In the genomic region with DNA sequence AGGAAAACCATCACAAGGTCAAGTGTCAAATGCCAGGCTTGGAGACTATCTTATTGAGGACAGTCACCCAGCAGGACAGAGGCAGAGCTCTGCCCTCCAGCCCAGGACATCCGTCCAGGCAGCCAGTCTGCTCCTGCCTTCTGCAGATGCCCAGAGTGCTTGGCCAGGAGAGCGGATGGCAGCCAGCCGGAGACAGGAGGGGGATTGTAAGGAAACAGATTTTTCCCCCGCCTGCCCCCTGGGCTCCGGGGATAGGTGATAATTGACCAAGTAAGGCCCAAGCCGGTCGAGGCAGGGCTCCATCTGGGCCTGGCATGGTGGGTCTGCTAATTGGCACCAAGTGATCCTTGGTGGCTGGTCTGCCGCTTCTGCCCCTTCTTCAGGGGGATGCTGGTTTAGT, we compare ENCODE assay signal across 14 mouse cellular contexts.
DNase-seq lines count a peak whose midpoint lies in the region; ATAC-seq and TF ChIP-seq lines count a peak whose summit lies in the region.
"Had no signal": no experiment of that assay in that cellular context is flagged by ENCODE, and none has a peak within 500 bp of the region (broad histone marks: within the 10 kb centered on the region; RNA-seq: fewer than 3 reads in every experiment).

No protein-coding gene starts in this region.

- no peak for TF ChIP-seq CTCF in cerebellum, adult 2 months (IDR thresholded peaks at IDR 0.05; ENCODE audit: borderline replicate concordance, insufficient read depth, low read depth, low read length)
- no peak for TF ChIP-seq CTCF in forebrain, postnatal 0 days (IDR thresholded peaks at IDR 0.05; ENCODE audit: low read depth)
- TF ChIP-seq CTCF in lung, postnatal 0 days (IDR thresholded peaks at IDR 0.05) = no peak

- H3K9ac ChIP-seq in midbrain, embryonic 12.5 days (replicated peaks) = 0 out of 2 replicates have a peak overlapping the region, but pooled peaks have one; percentile 11
- no peak overlapping the region for H3K9ac ChIP-seq in midbrain, embryonic 14.5 days (replicated peaks; ENCODE audit: low read length)
- H3K9ac ChIP-seq in forebrain, postnatal 0 days = no peak overlapping the region
- no peak overlapping the region for H3K9ac ChIP-seq in lung, postnatal 0 days (replicated peaks; ENCODE audit: low read depth)
- H3K9ac ChIP-seq: heart, embryonic 12.5 days; lung, embryonic 15.5 days; neural tube, embryonic 12.5 days had no signal

- no peak for TF ChIP-seq EP300 in lung, postnatal 0 days (IDR thresholded peaks at IDR 0.05)

- H3K4me2 ChIP-seq in midbrain, embryonic 12.5 days (replicated peaks) = no peak overlapping the region
- H3K4me2 ChIP-seq in midbrain, embryonic 14.5 days (ENCODE audit: low read length) = no peak overlapping the region
- no peak overlapping the region for H3K4me2 ChIP-seq in forebrain, postnatal 0 days (ENCODE audit: low read depth)
- no peak overlapping the region for H3K4me2 ChIP-seq in lung, postnatal 0 days (replicated peaks; ENCODE audit: low read depth, low read length)
- H3K4me2 ChIP-seq: heart, embryonic 12.5 days; lung, embryonic 15.5 days; neural tube, embryonic 12.5 days had no signal

- no peak for ATAC-seq in midbrain, embryonic 12.5 days (ENCODE audit: low FRiP score, low read depth)
- ATAC-seq in midbrain, embryonic 14.5 days (ENCODE audit: low FRiP score, low TSS enrichment) = no peak
- peak; percentile 46; the same call in 1 of the 2 replicates for ATAC-seq in forebrain, postnatal 0 days
- no peak for ATAC-seq in megakaryocyte progenitor cell, adult 5-6 weeks (replicated peaks; ENCODE audit: poor library complexity)
- no peak for ATAC-seq in lung, postnatal 0 days

- no peaks in the 10 kb centered on the region for H3K9me3 ChIP-seq in midbrain, embryonic 12.5 days
- no peaks in the 10 kb centered on the region for H3K9me3 ChIP-seq in midbrain, embryonic 14.5 days (ENCODE audit: control insufficient read depth, low read length)
- H3K9me3 ChIP-seq in forebrain, postnatal 0 days (ENCODE audit: low read length) = no peaks in the 10 kb centered on the region
- H3K9me3 ChIP-seq in lung, postnatal 0 days (ENCODE audit: low read length) = no peaks in the 10 kb centered on the region
- H3K9me3 ChIP-seq: heart, embryonic 12.5 days; lung, embryonic 15.5 days; neural tube, embryonic 12.5 days had no signal

- DNase-seq in midbrain, embryonic 14.5 days = no peak
- DNase-seq in cerebellum, adult 2 months = peak; percentile 79 to 85
- DNase-seq in cerebellum, postnatal 14 days = peak; percentile 87
- peak; percentile 59 for DNase-seq in forebrain, postnatal 0 days
- DNase-seq in lung, postnatal 0 days (ENCODE audit: low spot score) = no peak
- DNase-seq: gastrocnemius, postnatal 14 days; kidney, adult 9 months; spleen, adult 18-20 months; thymus, postnatal 25 days had no signal

- H3K4me3 ChIP-seq in midbrain, embryonic 12.5 days = no peak overlapping the region
- H3K4me3 ChIP-seq in midbrain, embryonic 14.5 days (replicated peaks; ENCODE audit: low read depth, low read length) = no peak overlapping the region
- no peak overlapping the region for H3K4me3 ChIP-seq in cerebellum, adult 2 months (replicated peaks; ENCODE audit: insufficient read depth, low read depth, low read length)
- no peak overlapping the region for H3K4me3 ChIP-seq in forebrain, postnatal 0 days (ENCODE audit: low read depth, low read length)
- H3K4me3 ChIP-seq in lung, postnatal 0 days (ENCODE audit: low read depth, low read length) = no peak overlapping the region
- H3K4me3 ChIP-seq: heart, embryonic 12.5 days; lung, embryonic 15.5 days; neural tube, embryonic 12.5 days had no signal

- H3K27me3 ChIP-seq in midbrain, embryonic 12.5 days = no peaks in the 10 kb centered on the region
- no peaks in the 10 kb centered on the region for H3K27me3 ChIP-seq in midbrain, embryonic 14.5 days (ENCODE audit: control insufficient read depth, insufficient read depth, low read length)
- no peaks in the 10 kb centered on the region for H3K27me3 ChIP-seq in cerebellum, adult 2 months (ENCODE audit: control insufficient read depth, insufficient read depth, low read length)
- H3K27me3 ChIP-seq in forebrain, postnatal 0 days (ENCODE audit: insufficient read depth, low read length) = no peaks in the 10 kb centered on the region
- no peaks in the 10 kb centered on the region for H3K27me3 ChIP-seq in lung, postnatal 0 days (replicated peaks; ENCODE audit: insufficient read depth, low read length)
- H3K27me3 ChIP-seq: lung, embryonic 15.5 days; neural tube, embryonic 12.5 days had no signal

- H3K27ac ChIP-seq in midbrain, embryonic 12.5 days (replicated peaks) = peak overlapping the region; percentile 46; the same call in 1 of the 2 replicates
- H3K27ac ChIP-seq in midbrain, embryonic 14.5 days (replicated peaks; ENCODE audit: low read depth, low read length) = no peak overlapping the region
- H3K27ac ChIP-seq in cerebellum, adult 2 months (ENCODE audit: insufficient read depth, low read length) = no peak overlapping the region
- H3K27ac ChIP-seq in forebrain, postnatal 0 days (ENCODE audit: low read depth, low read length) = no peak overlapping the region
- H3K27ac ChIP-seq in lung, postnatal 0 days (ENCODE audit: low read length) = no peak overlapping the region
- H3K27ac ChIP-seq: lung, embryonic 15.5 days; neural tube, embryonic 12.5 days had no signal

- peaks cover 73% of the 10 kb centered on the region for H3K4me1 ChIP-seq in midbrain, embryonic 12.5 days
- H3K4me1 ChIP-seq in midbrain, embryonic 14.5 days (ENCODE audit: control insufficient read depth, insufficient read depth, low read length) = peaks cover 25% of the 10 kb centered on the region
- H3K4me1 ChIP-seq in cerebellum, adult 2 months (ENCODE audit: control insufficient read depth, insufficient read depth, low read length) = peaks cover 72% of the 10 kb centered on the region
- H3K4me1 ChIP-seq in forebrain, postnatal 0 days (ENCODE audit: insufficient read depth) = peaks cover 12% of the 10 kb centered on the region; the same call in 1 of the 2 replicates
- H3K4me1 ChIP-seq in lung, postnatal 0 days (ENCODE audit: insufficient read depth, low read depth, low read length) = no peaks in the 10 kb centered on the region
- H3K4me1 ChIP-seq: heart, embryonic 12.5 days; lung, embryonic 15.5 days had no signal

- H3K36me3 ChIP-seq in midbrain, embryonic 12.5 days = no peaks in the 10 kb centered on the region
- H3K36me3 ChIP-seq in midbrain, embryonic 14.5 days (ENCODE audit: control insufficient read depth, insufficient read depth, low read length) = no peaks in the 10 kb centered on the region
- H3K36me3 ChIP-seq in forebrain, postnatal 0 days (ENCODE audit: insufficient read depth) = no peaks in the 10 kb centered on the region
- H3K36me3 ChIP-seq in lung, postnatal 0 days (ENCODE audit: insufficient read depth, low read length) = no peaks in the 10 kb centered on the region
- H3K36me3 ChIP-seq: heart, embryonic 12.5 days; lung, embryonic 15.5 days; neural tube, embryonic 12.5 days had no signal

- TF ChIP-seq POLR2A in cerebellum, adult 2 months (IDR thresholded peaks at IDR 0.05; ENCODE audit: borderline replicate concordance, insufficient read depth, low read length) = no peak

- WGBS in midbrain, embryonic 12.5 days = 78% methylated on average over 8 of the region's 8 CpGs
- 50% methylated on average over 8 of the region's 8 CpGs for WGBS in midbrain, embryonic 14.5 days
- 8% methylated on average over 8 of the region's 8 CpGs for WGBS in cerebellum, adult 2 months
- 42% methylated on average over 8 of the region's 8 CpGs for WGBS in forebrain, postnatal 0 days
- 80% methylated on average over 8 of the region's 8 CpGs for WGBS in lung, postnatal 0 days

Comparison
In these comparisons a context has a peak if more than half of its experiments do, and no peak if none do; other contexts are left out.
1. DNase-seq: peak in cerebellum, adult 2 months (2 of 2), cerebellum, postnatal 14 days (2 of 2) and forebrain, postnatal 0 days (single experiment); none in midbrain, embryonic 14.5 days (single experiment) and lung, postnatal 0 days (single experiment).